Mouse (Mus musculus) liver, adult 2 months (tissue): ENCODE results near the gene Eftud2.

Experiments
- CTCF ChIP-seq: fragments of 200-500 bp; IDR thresholded peaks from 2 replicates; pipeline ENCODE4 v1.5.1; 2011; ENCODE audit warnings: low read depth, low read length, control low read depth
- POLR2A ChIP-seq: fragments of 200-500 bp; IDR thresholded peaks from 2 replicates; pipeline ENCODE4 v1.6.1; 2011; ENCODE audit warnings: low read length, control low read depth; ENCODE audit not compliant: insufficient read depth; ENCODE audit errors: extremely low read depth

- TF ChIP-seq CTCF (no peak), POLR2A (no peak)
Measured at GRCm38 (mm10) chr11:102838126-102838525, 42.7 kb downstream of the Eftud2 start.
